Mouse (Mus musculus) Patski (cell line): ENCODE results near the gene Hif3a. TPM values are rescaled to one million over a fixed set of nuclear protein-coding genes. Genes with fewer than 3 reads are reported as not detected.

Experiments
- ATAC-seq: fragments of 100-300 bp; one replicate; pipeline ENCODE4 v1.8.0; 2021
- CTCF ChIA-PET: fragments of 350-600 bp; sonication (Branson Sonifier 250); formaldehyde crosslinking; loops from one replicate; lab custom pipeline; 2022; ENCODE audit warnings: inconsistent platforms; lab: Charles Lee
- POLR2A ChIA-PET: fragments of 350-600 bp; sonication (Branson Sonifier 250); formaldehyde crosslinking; loops from one replicate; lab custom pipeline; 2022; ENCODE audit warnings: antibody characterized with exemption, inconsistent platforms; lab: Charles Lee
- DNase-seq: peaks from one replicate; pipeline ENCODE4 v3.0.0-alpha.2; 2011; ENCODE audit warnings: low read depth, low spot score
- H3K27me3 ChIP-seq: fragments of 371-371 bp; one replicate; pipeline ENCODE4 v1.5.1; 2021
- CTCF ChIP-seq: fragments of 100-300 bp; IDR thresholded peaks from one replicate; pipeline ENCODE4 v1.5.1; 2021
- in situ Hi-C: fragments of 300-500 bp; cut with MboI; formaldehyde crosslinking; loops from 3 replicates; pipeline ENCODE4 v1.11.1; 2018; ENCODE audit warnings: low pct_unique_long_range_greater_than_20kb, mixed read lengths
- polyA plus RNA-seq: library from polyadenylated mRNA; unstranded; gene quantifications from one replicate; pipeline ENCODE4 v1.2.3, GENCODE M21; 2021

Hif3a gene
- polyA plus RNA-seq, 1 experiment from 2014 or later = 0.01 TPM

DNA sequence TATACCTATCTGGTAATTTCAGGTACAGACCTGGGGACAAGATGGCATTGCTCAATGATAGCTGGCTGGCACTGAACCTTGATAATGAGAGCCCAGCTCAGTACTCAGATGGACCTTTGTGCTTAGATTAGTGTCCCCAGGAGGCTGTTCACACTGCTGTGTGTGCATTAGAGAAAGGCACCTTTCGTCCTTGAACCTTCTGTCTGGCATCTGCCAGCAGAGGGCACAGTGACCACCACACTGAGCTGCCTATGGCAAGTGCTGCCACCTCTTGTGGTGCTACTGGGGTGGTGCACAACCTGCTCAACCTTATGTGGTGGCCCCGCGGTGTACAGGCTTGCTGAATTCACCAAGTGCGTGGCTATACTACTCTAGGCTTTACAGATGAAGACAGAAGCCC lies 54.9 kb downstream of the Hif3a start:
- POLR2A ChIA-PET = no interaction called here
- CTCF ChIA-PET = interaction anchor here (0.9 to 2.5 kb wide), 6 partner anchors 10 to 75 kb away, joined by 3 to 14 read pairs (median 4); partner anchors contain the start of gene Psg16
- no peaks in the 10 kb centered on the region for H3K27me3 ChIP-seq
- in situ Hi-C loops = no loop called here
- no peak for DNase-seq
- ATAC-seq = no peak
- TF ChIP-seq CTCF = no peak

DNA sequence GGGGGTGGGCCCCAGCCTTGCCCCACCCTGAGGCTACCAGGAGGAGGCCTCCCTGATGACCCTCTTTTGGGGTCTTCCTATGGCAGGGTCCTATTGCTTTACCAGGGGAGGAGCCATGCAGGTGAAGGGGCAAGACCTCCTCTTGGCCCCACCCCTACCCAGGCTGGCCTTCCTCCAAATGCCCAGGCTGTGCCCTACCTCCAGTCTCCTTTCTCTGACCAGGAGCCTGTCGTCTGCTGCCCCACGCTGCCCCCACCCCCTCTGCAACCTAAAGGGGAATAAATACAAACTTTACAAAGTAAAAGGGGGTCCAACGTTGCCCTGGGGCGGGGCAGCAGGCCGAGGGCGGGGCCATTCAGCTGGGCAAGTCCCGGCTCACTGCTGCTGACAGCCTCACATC lies 57.5 kb downstream of the Hif3a start:
- no peak for TF ChIP-seq CTCF
- in situ Hi-C loops = loop anchor here (5.0 kb wide), 2 partner anchors 52 to 63 kb away; no protein-coding TSS in a partner anchor
- POLR2A ChIA-PET = no interaction called here
- ATAC-seq (no peak), DNase-seq (no peak)
- CTCF ChIA-PET = interaction anchor here (1.3 to 6.8 kb wide), 6 partner anchors 12 to 73 kb away, joined by 3 to 44 read pairs (median 18); no protein-coding TSS in a partner anchor
- H3K27me3 ChIP-seq = no peaks in the 10 kb centered on the region

DNA sequence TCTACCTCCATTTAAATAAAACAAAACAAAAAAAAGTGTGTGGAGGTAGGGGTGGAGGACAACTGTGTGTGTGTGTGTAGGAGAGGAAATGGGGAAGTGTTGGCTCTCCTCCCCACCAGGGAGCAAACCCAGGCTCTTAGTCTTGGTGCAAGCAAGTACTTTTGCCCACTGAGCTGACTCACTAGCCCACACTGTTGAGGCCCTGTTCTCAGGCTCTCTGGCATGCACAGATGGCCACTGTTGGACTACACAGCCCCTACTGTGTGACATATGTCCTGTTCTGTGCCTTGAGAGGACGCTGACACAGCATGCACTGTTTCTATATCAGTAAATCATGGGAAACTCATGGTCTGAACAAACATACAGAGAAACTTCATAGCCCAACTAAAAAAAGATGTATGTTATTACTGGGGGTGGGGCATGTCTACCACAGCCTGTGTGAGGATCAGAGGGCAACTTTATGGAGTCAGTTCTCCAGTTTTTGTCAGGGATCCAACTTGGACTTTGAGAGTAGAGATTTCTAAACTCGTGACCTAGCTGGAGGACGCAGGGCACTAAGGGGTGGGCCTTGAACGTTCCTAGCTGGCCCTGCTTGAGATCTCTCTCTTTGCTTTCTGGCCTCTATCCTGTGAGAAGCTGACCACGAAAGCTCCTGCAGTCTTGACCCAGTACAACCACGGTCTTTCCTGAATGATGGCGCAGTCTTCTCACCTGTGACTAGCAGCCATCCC lies 58.8 kb downstream of the Hif3a start:
- no peak for TF ChIP-seq CTCF
- DNase-seq (no peak), ATAC-seq (no peak)
- ChIA-PET POLR2A (no interaction called here), CTCF (interaction anchor here (0.6 to 6.8 kb wide), 14 partner anchors 10 to 84 kb away, joined by 3 to 44 read pairs (median 4); no protein-coding TSS in a partner anchor)
- no peaks in the 10 kb centered on the region for H3K27me3 ChIP-seq
- in situ Hi-C loops = loop anchor here (5.0 kb wide), 2 partner anchors 51 to 64 kb away; no protein-coding TSS in a partner anchor

DNA sequence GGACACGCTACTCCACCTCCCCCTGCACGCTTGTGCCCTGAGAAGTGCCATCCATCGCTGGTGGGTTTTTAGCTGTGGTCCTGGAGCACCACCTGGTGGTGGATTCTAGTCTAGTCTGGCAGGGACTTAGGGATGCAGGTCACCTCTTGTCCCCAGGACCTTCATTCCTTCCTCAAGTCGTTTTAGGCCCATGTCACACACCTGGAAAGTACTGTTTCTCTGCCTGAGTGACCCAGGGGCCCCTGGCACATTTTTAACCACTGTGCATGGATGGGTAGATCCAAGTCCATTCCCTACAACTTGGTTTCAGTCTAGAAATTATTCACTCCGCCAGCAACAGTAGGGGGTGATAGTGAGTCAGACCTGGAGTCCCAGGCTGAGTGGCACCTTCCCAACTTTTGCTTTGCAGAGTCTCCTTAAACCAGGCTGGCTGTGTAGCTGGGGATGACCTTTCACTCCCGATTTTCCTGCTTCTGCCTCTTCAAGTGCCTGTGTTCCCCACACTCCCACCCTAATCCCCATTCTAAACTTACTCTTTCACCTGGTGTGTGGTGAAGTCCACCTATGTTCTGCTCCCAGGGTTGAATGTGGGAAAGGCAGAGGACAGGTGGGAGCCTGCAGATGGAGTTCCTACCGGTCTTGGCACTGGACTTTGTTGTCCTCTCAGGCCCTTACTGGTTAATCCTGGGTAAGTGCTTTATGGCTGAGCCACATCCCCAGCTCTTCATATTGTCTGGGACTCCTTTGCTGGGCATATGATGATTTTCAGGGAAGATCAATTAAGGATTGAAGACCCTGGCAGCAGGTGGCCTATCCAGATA lies 59.6 kb downstream of the Hif3a start:
- ChIA-PET POLR2A (no interaction called here), CTCF (interaction anchor here (0.6 to 6.8 kb wide), 19 partner anchors 10 to 83 kb away, joined by 3 to 44 read pairs (median 4); no protein-coding TSS in a partner anchor)
- DNase-seq (peak; percentile 33), ATAC-seq (peak; percentile 71)
- no peaks in the 10 kb centered on the region for H3K27me3 ChIP-seq
- in situ Hi-C loops = loop anchor here (5.0 kb wide), 2 partner anchors 50 to 65 kb away; no protein-coding TSS in a partner anchor
- peak; percentile 83 for TF ChIP-seq CTCF

DNA sequence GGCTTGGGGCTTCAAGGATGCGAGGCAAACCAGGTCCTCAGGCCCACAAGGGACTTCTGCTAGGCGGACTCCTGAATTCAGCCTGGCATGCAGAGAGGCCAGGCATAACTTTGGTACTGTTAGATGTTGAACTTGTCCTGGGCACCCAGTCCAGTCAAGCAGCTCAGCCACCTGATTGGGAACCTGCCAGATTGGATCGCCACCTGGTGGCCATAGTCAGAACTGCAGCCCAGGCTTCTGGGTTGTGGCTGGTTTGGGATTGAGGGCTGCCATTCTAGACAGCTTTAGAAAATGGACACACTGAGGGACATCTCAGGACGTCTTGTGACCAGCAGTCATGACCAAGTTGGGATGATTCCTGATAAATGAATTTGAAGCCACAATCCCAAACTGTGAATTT lies 62.6 kb downstream of the Hif3a start:
- H3K27me3 ChIP-seq = no peaks in the 10 kb centered on the region
- POLR2A ChIA-PET = no interaction called here
- CTCF ChIA-PET = interaction anchor here (1.0 to 6.8 kb wide), 8 partner anchors 10 to 68 kb away, joined by 3 to 44 read pairs (median 9); no protein-coding TSS in a partner anchor
- in situ Hi-C loops = loop anchor here (5.0 kb wide), 2 partner anchors 47 to 68 kb away; no protein-coding TSS in a partner anchor
- ATAC-seq (peak; percentile 19), DNase-seq (no peak)
- peak; percentile 87 for TF ChIP-seq CTCF

DNA sequence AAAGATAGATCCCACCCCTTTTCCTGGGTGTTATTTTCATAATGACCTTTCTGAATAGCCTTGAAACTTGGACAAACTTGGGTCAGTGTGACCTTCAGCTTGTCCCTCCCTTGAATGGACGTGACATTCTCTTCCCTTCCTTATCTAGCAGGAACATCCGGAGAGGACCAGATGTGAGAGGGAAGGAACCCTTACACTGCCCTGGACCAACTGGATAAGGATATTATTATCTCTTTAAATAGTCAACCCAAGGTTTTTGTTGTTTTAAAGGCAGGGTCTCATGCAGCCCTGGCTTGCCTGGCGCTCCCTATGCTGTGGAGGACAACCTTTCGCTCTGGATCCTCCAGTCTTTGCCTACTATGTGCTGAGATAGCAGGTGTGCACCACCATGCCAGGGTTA lies 63.0 kb downstream of the Hif3a start:
- ChIA-PET CTCF (interaction anchor here (1.0 to 6.8 kb wide), 6 partner anchors 11 to 67 kb away, joined by 3 to 44 read pairs (median 9); no protein-coding TSS in a partner anchor), POLR2A (no interaction called here)
- ATAC-seq = no peak
- TF ChIP-seq CTCF = no peak
- no peak for DNase-seq
- in situ Hi-C loops = no loop called here
- no peaks in the 10 kb centered on the region for H3K27me3 ChIP-seq

DNA sequence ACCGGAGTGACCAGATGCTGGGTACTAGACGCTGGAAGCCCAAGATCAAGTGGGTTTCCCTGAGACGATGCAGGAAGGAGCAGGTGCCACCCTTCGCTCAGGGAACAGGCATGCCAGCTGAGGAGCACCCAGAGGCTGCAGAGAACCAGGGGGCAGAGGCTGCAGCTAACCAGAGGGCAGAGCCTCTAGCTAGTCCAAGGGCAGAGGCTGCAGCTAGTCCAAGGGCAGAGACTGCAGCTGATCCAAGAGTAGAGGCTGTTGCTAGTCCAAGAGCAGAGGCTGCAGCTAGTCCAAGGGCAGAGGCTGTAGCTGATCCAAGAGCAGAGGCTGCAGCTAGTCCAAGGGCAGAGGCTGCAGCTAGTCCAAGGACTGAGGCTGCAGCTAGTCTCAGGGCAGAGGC lies 66.9 kb downstream of the Hif3a start:
- ChIA-PET CTCF (interaction anchor here (0.9 to 1.2 kb wide), 3 partner anchors 9 to 64 kb away, joined by 3 to 5 read pairs (median 3); no protein-coding TSS in a partner anchor), POLR2A (no interaction called here)
- no peak for ATAC-seq
- H3K27me3 ChIP-seq = no peaks in the 10 kb centered on the region
- no peak for DNase-seq
- no peak for TF ChIP-seq CTCF
- in situ Hi-C loops = no loop called here

DNA sequence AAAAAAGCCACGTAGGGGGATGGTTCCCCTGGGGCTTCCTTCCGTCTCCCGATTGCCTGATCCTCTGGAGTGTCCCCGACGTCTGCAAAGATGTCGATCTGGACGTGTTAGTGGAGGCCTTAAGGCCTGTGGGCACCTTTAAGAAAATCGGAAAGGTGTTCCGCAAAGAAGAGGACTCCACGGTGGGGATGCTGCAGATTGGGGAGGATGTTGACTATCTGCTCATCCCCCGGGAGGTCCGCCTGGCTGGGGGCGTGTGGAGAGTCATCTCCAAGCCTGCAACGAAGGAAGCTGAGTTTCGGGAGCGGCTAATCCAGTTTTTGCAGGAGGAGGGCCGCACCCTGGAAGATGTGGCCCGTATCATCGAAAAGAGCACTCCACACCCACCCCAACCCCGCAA lies 67.8 kb downstream of the Hif3a start:
- peaks cover 4% of the 10 kb centered on the region for H3K27me3 ChIP-seq
- POLR2A ChIA-PET = interaction anchor here (0.8 kb wide), 1 partner anchor 60 kb away, joined by 3 read pairs; no protein-coding TSS in a partner anchor
- ATAC-seq (no peak), DNase-seq (no peak)
- in situ Hi-C loops = no loop called here
- CTCF ChIA-PET = interaction anchor here (0.9 to 1.2 kb wide), 3 partner anchors 8 to 63 kb away, joined by 3 to 5 read pairs (median 3); no protein-coding TSS in a partner anchor
- TF ChIP-seq CTCF = no peak

DNA sequence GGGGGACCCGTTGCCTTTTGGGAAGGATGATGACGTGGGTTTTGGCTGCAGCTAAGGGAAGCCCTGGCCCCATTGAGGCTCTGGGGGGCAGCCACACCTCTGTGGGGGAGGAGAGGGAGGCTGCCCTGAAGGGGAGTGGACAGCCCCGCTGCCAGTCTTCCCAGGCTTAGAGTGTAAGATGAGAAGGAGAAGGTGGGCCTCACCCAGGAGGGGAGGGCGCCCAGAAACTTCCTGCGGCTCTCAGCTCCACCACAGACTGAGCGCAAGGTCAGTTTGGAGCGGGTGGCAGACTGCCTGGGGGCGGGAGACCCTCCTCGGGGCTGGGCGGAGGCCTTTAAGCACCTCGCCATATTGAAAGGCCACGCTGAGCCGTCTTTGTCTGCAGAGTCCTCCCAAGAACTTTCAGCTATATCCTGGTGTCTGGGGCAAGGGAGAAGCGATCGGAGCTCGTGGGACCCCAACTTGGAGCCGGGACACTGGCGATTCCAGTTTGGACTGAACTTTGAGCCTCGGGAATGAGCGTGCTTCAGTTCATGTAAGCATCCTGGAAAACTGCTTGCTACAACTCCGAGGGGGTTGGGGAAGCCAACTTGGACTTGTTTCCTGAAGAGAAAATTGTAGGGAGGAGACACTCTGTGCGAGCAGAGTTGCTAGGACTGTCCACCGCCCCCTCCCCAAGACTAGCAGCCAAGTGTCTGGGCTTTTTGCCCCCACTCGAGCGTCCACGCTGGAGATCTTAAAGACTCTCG lies 68.4 kb downstream of the Hif3a start:
- POLR2A ChIA-PET = interaction anchor here (0.8 kb wide), 1 partner anchor 60 kb away, joined by 3 read pairs; no protein-coding TSS in a partner anchor
- in situ Hi-C loops = no loop called here
- peaks cover 4% of the 10 kb centered on the region for H3K27me3 ChIP-seq

More for the DNA sequence above, 68.4 kb downstream of the Hif3a start:
- TF ChIP-seq CTCF = no peak
- CTCF ChIA-PET = interaction anchor here (0.9 kb wide), 1 partner anchor 42 kb away, joined by 3 read pairs; no protein-coding TSS in a partner anchor
- ATAC-seq (no peak), DNase-seq (no peak)
